In genomic region chr16:34700165-34700827, GRCm38 (mm10) we compare ENCODE assay signal across 8 mouse cellular contexts. TPM values are rescaled to one million over a fixed set of nuclear protein-coding genes. Genes with fewer than 3 reads are reported as not detected.
A peak's percentile ranks its signal among the peaks of the same experiment; 100 is the strongest.
DNase-seq lines count a peak whose midpoint lies in the region; ATAC-seq lines count a peak whose summit lies in the region.

No protein-coding gene starts in this region.

- 0 out of 2 replicates have a peak overlapping the region, but pooled peaks have one; percentile 2 for H3K9ac ChIP-seq in lung, embryonic 15.5 days

- WGBS in hindbrain, embryonic 10.5 days: 44% methylated on average over 7 of the region's 7 CpGs
- 15% methylated on average over 7 of the region's 7 CpGs for WGBS in lung, embryonic 15.5 days

- ATAC-seq in lung, embryonic 15.5 days (ENCODE audit: borderline replicate concordance, extremely low read depth, low FRiP score, low TSS enrichment): peak; percentile 86

- H3K9me3 ChIP-seq in hindbrain, embryonic 10.5 days: no peaks in the 10 kb centered on the region
- no peaks in the 10 kb centered on the region for H3K9me3 ChIP-seq in lung, embryonic 15.5 days

- no peak overlapping the region for H3K27ac ChIP-seq in hindbrain, embryonic 10.5 days
- 0 out of 2 replicates have a peak overlapping the region, but pooled peaks have one; percentile 20 for H3K27ac ChIP-seq in lung, embryonic 15.5 days

- peak; percentile 54 for DNase-seq in MEL-GATA-1-ER (ENCODE audit: extremely low read depth, low read depth)
- DNase-seq in cerebellum, adult 8-10 months: peak; percentile 61
- DNase-seq in frontal cortex, adult 2 months (ENCODE audit: extremely low spot score in 1 of 2, low spot score in 1 of 2): peak; percentile 61 to 90
- DNase-seq in hindbrain, embryonic 10.5 days (ENCODE audit: low spot score): peak; percentile 69
- DNase-seq in layer of hippocampus, adult 8-10 months (ENCODE audit: low spot score in 2 of 2): peak; percentile 62 to 82
- DNase-seq in ovary, postnatal 14 days (ENCODE audit: low spot score): peak; percentile 52
- DNase-seq in thymus, postnatal 14 days: peak; percentile 49

- H3K4me2 ChIP-seq in lung, embryonic 15.5 days: peak overlapping the region; percentile 16; the same call in 1 of the 2 replicates

- peaks cover 68% of the 10 kb centered on the region for H3K36me3 ChIP-seq in hindbrain, embryonic 10.5 days
- peaks cover 28% of the 10 kb centered on the region for H3K36me3 ChIP-seq in lung, embryonic 15.5 days

- H3K4me1 ChIP-seq in hindbrain, embryonic 10.5 days (replicated peaks): no peaks in the 10 kb centered on the region
- 0 out of 2 replicates have a peak, but pooled peaks cover 5% of the 10 kb centered on the region for H3K4me1 ChIP-seq in lung, embryonic 15.5 days

- no peak overlapping the region for H3K4me3 ChIP-seq in hindbrain, embryonic 10.5 days
- no peak overlapping the region for H3K4me3 ChIP-seq in lung, embryonic 15.5 days

- no peaks in the 10 kb centered on the region for H3K27me3 ChIP-seq in hindbrain, embryonic 10.5 days (ENCODE audit: insufficient read depth, poor library complexity, severe bottlenecking)
- H3K27me3 ChIP-seq in lung, embryonic 15.5 days: no peaks in the 10 kb centered on the region

RNA-seq across cellular contexts. Expression of gene Ccdc14, which starts 9.9 kb away (rescaled TPM):
- 2.8 TPM in 2 replicates for polyA plus RNA-seq in frontal cortex, adult 2 months (2012; rRNA removed)
- 8.1 and 9.5 TPM in 2 replicates for polyA plus RNA-seq in hindbrain, embryonic 10.5 days (2016; fragmentation: Nextera tagmentation; extraction: Ambion mirVana)
- 1 to 10 TPM; 2.4 to 3.6 (median 3.2) TPM for total RNA-seq in layer of hippocampus, adult 8-10 months (2022)
- polyA plus RNA-seq in lung, embryonic 15.5 days (2015; fragmentation: Nextera tagmentation; extraction: Ambion mirVana): 8.7 and 9.3 TPM in 2 replicates

RNA-seq across cellular contexts. Expression of gene Mylk, which starts 44.7 kb away (rescaled TPM):
- 9.5 and 12.4 TPM in 2 replicates for polyA plus RNA-seq in frontal cortex, adult 2 months (2012; rRNA removed)
- polyA plus RNA-seq in hindbrain, embryonic 10.5 days (2016; fragmentation: Nextera tagmentation; extraction: Ambion mirVana): 5.7 and 6.7 TPM in 2 replicates
- total RNA-seq in layer of hippocampus, adult 8-10 months (2022): 10 to 100 TPM; 15.1 to 20.0 (median 16.2) TPM
- polyA plus RNA-seq in lung, embryonic 15.5 days (2015; fragmentation: Nextera tagmentation; extraction: Ambion mirVana): 147 and 158 TPM in 2 replicates

RNA-seq across cellular contexts. Expression of gene Ropn1, which starts 50.6 kb away (rescaled TPM):
- polyA plus RNA-seq in frontal cortex, adult 2 months (2012; rRNA removed): 0.15 TPM in 1 of 2 replicates, not detected in the other
- not detected in 2 replicates for polyA plus RNA-seq in hindbrain, embryonic 10.5 days (2016; fragmentation: Nextera tagmentation; extraction: Ambion mirVana)
- under 1 TPM in 1 of 4 experiments, not detected in 3; 0.55 TPM for total RNA-seq in layer of hippocampus, adult 8-10 months (2022)
- polyA plus RNA-seq in lung, embryonic 15.5 days (2015; fragmentation: Nextera tagmentation; extraction: Ambion mirVana): not detected in 2 replicates

Comparison
In these comparisons a context has a peak if more than half of its experiments do, and no peak if none do; other contexts are left out.
1. RNA of gene Mylk, which starts 44.7 kb away (polyA plus RNA-seq): 147 to 158 TPM in lung, embryonic 15.5 days; 9.5 to 12.4 TPM in frontal cortex, adult 2 months and 5.7 to 6.7 TPM in hindbrain, embryonic 10.5 days; every median in the first group is over 10 times any median in the second.
2. Peak in every context shown above with its lines, with median percentiles within 50 percentile points of each other: DNase-seq.